Mouse (Mus musculus) spleen, adult 2 months (tissue): ENCODE measurements at regions not wholly inside any gene's neighbourhood (a gene's known extent, or its start where the extent isn't known, plus 50 kb on each side); places are given as distances from the start of the nearest gene placed in this dataset.

Source experiments
- CTCF ChIP-seq: fragments of 200-500 bp; IDR thresholded peaks from 2 replicates; pipeline ENCODE4 v1.5.1; 2011; ENCODE audit warnings: mild to moderate bottlenecking, inconsistent platforms; ENCODE audit not compliant: insufficient read depth, insufficient read length, insufficient replicate concordance; ENCODE audit errors: extremely low read depth
- POLR2A ChIP-seq: fragments of 200-500 bp; IDR thresholded peaks from 2 replicates; pipeline ENCODE4 v1.6.1; 2011; ENCODE audit warnings: low read depth, low read length, inconsistent platforms

DNA sequence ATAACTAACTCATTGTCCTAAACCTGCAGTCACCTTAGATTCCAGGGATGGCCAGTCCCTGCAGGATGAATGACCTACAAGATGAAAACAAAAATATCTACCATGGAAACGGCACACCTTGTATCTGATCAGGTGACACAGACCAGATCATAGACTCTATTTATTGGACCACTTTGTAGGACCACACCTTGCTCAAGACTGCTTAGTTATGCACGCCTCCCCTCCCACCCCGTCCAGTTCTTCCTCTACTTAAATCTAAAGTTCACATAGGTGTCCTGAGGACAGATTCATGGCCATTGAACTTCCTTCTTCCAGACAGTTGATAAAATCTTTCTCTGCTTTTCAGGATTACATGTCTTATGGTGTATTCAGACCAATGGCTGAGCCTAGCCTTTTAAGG, 217.5 kb downstream of the Rplp1 start:
- TF ChIP-seq CTCF (no peak), POLR2A (no peak)
